Mouse (Mus musculus): ENCODE measurements around the gene Fam107b. TPM values are rescaled to one million over a fixed set of nuclear protein-coding genes. Genes with fewer than 3 reads are reported as not detected.
"Not testable (repeated sequence)": the region's sequence is repeated elsewhere in the genome, so short reads cannot be mapped to it uniquely, and the experiment has no call there.

The Fam107b gene
- total RNA-seq, 2 experiments from 2014 or later, result 18.6 to 18.8 TPM

GRCm38 (mm10) chr2:3708621-3709020 is 138.3 kb downstream of the Fam107b start:
- no peak for DNase-seq (ENCODE audit: extremely low spot score in 1 of 2, low spot score in 1 of 2)

DNA sequence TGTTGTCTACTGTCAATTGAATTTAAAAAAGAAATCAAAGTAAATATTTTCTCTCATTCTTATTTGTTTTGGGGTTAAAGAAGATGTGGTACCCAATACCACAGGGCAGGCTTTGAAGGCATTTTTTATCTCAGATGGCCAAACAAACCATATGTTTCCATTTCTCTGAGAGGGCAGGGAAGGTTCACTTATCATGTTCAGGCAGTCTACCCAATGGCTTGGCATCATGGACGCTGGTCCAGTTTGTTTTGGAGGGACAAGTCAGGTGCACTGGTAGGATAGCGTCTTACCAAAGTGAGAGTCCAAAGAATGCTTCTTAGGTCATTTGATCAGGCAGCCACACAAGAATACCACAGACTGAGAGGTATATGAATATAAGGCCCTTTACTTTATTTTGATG is 139.6 kb downstream of the Fam107b start:
- no peak for DNase-seq (ENCODE audit: extremely low spot score in 1 of 2, low spot score in 1 of 2)

DNA sequence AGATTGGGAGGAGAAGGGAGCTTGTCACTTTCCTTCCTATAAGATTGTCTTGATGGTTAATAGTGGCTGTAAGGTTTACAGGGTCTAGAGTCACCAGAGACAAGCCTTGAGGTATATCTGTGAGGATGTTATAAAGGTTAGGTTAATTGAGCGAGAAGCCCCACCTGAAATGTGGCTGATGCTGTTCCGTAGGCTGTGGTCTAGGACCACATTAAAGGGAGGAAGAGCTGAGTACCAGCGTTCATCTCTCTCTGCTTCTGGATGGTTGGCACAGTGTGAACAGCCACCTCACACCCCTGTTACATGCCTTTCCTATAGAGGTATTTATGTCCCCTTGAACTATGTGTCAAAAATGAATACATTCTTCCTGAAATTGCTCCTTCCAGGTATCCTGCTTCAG is 140.2 kb downstream of the Fam107b start:
- no peak for DNase-seq (ENCODE audit: extremely low spot score in 1 of 2, low spot score in 1 of 2)

DNA sequence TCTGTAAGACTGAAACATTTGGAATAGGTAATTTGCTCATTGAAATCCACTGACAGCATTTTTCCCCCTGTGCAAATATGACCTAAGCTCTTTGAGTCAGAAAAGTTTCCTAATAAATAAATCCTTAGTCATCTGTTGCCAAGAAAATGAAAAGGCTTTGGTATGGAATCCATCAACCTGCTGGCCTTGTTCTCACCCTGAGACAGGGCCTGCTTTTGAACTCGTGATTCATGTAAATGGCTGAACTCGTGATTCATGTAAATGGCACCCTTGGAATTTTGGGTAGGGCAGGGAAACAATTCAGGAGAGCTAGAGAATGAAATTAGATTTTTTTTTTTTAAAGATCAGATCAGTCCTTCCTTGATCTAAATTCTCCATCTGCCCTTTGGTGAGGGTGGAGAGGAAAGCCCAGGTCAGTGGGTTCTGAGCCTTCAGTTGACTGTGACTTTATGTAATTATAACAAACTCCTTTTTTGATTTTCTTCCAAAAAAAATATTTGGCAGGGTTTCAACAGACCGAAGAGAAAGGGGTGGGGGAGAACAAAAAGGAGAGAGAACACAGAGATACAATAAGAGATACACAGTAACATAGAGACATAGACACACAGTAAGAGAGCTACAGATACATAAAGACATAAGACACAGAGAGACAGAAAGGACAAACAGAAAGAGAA is 142.2 kb downstream of the Fam107b start:
- no peak for DNase-seq (ENCODE audit: extremely low spot score in 1 of 2, low spot score in 1 of 2)

DNA sequence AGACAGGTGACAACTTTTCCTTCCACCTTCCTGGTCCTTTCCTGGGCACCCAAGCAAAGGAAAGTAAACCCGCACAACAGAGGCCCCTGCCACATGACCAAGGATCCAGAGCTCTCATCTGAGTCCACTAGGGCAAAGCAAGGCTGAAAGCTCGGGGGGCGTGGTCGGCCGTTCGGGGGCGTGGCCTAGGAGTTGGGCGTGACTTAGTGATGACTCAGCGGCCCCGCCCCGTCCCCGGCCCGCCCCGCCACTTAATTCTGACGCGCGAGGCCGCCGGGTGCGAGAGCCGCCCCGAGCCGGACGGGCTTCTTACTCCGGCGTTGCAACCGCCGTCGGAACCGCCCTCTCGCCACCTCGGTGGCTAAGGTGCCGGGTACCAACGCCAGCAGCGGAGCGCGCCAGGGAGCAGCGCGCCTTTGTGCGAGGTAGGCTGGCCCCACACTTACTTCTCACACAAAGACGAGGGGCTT is 143.0 kb downstream of the Fam107b start:
- DNase-seq (ENCODE audit: extremely low spot score in 1 of 2, low spot score in 1 of 2), result peak; percentile 83 to 93

DNA sequence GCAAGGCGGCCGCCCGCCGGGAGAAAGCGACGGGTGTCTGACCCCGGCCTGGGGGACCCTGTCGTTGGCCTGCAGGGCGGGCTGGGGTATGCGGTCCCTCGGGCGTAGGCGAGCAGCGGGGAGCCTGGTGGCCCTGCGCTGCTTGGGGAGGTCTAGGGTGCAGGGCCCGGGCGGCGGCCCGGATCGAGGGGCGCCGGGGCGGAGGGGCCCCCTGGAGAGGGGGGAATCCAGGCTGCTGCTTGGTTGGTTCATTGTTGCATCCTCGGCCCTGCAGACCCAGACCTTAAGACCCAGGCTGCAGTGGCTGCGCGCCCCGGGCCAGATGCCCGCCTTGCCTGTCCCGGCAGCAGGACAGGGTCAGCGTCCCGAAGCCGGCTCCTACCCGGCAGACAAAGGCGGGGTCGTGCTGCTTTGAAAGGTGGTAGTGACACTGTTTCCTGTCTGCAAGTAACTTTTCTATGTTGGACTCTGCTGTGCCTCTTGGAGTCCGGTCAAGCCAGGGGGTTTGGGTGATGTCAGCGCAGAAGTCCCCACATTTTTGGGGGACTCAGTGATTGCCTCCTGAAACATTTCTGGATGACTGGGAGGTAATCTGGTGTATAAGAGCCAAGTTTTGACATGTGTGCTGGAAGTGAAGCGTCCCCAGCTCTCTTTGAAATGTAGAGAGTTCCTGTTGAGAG is 143.5 kb downstream of the Fam107b start:
- no peak for DNase-seq (ENCODE audit: extremely low spot score in 1 of 2, low spot score in 1 of 2)

DNA sequence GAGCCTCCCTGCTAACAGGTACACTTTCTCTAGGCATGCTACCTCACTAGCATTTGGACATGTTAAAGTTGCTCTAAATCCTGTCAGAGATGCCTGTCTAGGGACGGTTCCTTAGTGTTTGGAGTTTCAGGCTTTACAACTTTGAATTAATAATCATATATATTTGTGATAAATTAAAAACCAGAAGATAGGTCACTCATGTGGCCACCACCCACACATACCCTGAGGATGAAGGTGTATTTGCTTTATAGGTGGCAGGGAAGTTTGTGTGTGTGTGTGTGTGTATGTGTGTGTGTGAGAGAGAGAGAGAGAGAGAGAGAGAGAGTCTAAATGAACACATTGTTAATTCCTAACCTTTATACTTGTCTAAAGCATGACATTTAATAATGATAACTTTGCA is 144.2 kb downstream of the Fam107b start:
- no peak for DNase-seq (ENCODE audit: extremely low spot score in 1 of 2, low spot score in 1 of 2)

DNA sequence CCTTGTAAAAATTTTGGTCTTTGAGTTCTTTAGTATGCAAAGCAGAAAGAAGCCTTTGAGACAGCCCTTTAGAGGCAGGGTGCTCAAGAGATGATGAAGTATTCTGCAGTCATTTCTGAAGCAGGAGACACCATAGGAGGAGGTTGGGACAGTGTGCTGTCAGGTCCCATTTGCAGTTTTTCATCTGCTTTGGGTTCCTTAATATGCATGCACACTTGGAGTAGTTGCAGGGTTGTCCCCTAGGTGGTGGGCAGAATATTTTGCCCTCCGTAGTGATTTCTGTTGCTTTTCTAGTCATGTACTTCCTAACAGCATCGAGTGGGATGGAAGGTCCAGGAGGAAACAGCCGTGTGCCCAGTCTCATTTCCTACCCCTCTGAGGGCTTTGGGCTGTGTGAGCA is 145.1 kb downstream of the Fam107b start:
- no peak for DNase-seq (ENCODE audit: extremely low spot score in 1 of 2, low spot score in 1 of 2)

- DNase-seq (ENCODE audit: extremely low spot score in 1 of 2, low spot score in 1 of 2), result no peak
Measured at GRCm38 (mm10) chr2:3717268-3717667, 147.0 kb downstream of the Fam107b start.

- DNase-seq (ENCODE audit: extremely low spot score in 1 of 2, low spot score in 1 of 2), result no peak
Measured at GRCm38 (mm10) chr2:3717847-3718246, 147.6 kb downstream of the Fam107b start.

DNA sequence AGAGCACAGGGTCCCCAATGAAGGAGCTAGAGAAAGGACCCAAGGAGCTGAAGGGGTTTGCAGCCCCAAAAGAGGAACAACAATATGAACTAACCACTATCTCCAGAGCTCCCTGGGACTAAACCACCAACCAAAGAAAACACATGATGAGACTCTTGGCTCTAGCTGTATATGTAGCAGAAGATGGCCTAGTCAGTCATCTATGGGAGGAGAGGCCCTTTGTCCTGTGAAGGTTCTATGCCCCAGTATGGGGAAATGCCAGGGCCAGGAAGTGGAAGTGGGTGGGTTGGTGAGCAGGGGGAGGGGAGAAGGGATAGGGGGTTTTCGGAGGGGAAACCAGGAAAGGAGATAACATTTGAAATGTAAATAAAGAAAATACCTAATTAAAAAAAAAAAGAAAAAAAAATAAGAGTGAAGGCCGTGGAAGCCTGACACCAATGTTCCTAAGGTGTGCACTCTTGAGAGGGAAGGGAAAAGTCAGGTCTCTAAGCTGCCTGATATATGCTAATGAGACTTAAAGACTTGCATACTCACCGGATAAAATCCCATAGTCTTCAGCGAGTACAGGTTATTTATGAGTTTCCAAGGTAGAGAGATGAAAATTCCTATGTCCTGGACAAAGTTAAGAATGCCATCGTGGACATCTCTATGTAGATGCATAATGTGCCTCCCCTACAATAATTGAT is 149.3 kb downstream of the Fam107b start:
- DNase-seq (ENCODE audit: extremely low spot score in 1 of 2, low spot score in 1 of 2), result not testable (repeated sequence)

- no peak for DNase-seq (ENCODE audit: extremely low spot score in 1 of 2, low spot score in 1 of 2)
Measured at GRCm38 (mm10) chr2:3721107-3721506, 150.8 kb downstream of the Fam107b start.

DNA sequence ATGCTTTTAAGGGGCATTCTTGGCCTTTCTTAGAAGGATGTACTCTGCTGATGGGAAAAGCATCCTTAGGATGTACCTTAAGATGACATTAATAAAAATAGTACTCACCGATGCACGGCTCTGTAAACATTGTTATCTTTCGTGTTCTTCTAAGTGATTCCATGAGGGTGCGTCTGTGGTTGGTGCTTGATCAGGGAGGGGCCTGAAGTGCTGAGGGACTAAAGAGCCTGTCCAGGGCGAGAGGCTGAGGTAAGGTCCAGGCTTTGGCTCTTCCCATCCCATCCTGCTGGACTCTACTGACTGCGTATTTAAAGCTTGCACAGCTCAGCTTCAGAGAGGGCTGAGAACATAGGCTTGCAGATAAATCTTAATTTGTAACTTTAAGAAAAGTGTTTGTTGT is 151.7 kb downstream of the Fam107b start:
- no peak for DNase-seq (ENCODE audit: extremely low spot score in 1 of 2, low spot score in 1 of 2)

- no peak for DNase-seq (ENCODE audit: extremely low spot score in 1 of 2, low spot score in 1 of 2)
Measured at GRCm38 (mm10) chr2:3723391-3724106, 153.3 kb downstream of the Fam107b start.

- DNase-seq (ENCODE audit: extremely low spot score in 1 of 2, low spot score in 1 of 2), result no peak
Measured at GRCm38 (mm10) chr2:3726501-3727078, 156.3 kb downstream of the Fam107b start.

- DNase-seq (ENCODE audit: extremely low spot score in 1 of 2, low spot score in 1 of 2), result no peak
Measured at GRCm38 (mm10) chr2:3727225-3727930, 157.1 kb downstream of the Fam107b start.

GRCm38 (mm10) chr2:3728090-3728489 is 157.8 kb downstream of the Fam107b start:
- DNase-seq (ENCODE audit: extremely low spot score in 1 of 2, low spot score in 1 of 2), result no peak

- no peak for DNase-seq (ENCODE audit: extremely low spot score in 1 of 2, low spot score in 1 of 2)
Measured at GRCm38 (mm10) chr2:3729586-3729985, 159.3 kb downstream of the Fam107b start.

DNA sequence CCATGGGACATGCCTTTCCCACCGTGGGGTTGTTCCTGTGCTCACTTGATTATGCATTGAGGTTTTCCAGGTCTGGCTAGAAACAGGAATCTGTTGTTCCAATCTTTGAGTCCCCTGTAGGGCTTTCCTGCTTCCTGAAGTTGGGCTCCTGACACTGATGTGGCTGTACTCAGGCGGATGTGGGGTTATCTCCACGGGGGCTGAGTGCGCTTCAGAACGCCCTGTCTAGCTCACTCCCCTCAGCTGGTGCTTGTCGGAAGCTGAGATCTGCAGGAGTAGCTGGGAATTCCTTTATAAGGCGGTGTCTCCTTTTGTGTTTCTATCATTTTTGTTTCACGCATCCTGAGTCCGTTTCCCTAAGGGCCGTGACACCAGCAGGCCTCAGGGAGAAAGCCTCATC is 160.5 kb downstream of the Fam107b start:
- no peak for DNase-seq (ENCODE audit: extremely low spot score in 1 of 2, low spot score in 1 of 2)

Measured in layer of hippocampus, postnatal 25 days (tissue).